Mouse (Mus musculus) embryonic facial prominence, embryonic 10.5 days (tissue): ENCODE measurements at regions not wholly inside any gene's neighbourhood (a gene's known extent, or its start where the extent isn't known, plus 50 kb on each side); places are given as distances from the start of the nearest gene placed in this dataset. TPM values are rescaled to one million over a fixed set of nuclear protein-coding genes. Genes with fewer than 3 reads are reported as not detected.

Experiments used
- DNase-seq: peaks from one replicate; pipeline ENCODE4 v3.0.0-alpha.2; 2017; ENCODE audit warnings: low spot score
- H3K27ac ChIP-seq: fragments of 300-500 bp; sonication (generic); replicated peaks from 2 replicates; pipeline ENCODE4 v1.5.1; 2016; ENCODE audit warnings: mild to moderate bottlenecking
- H3K27me3 ChIP-seq: fragments of 300-500 bp; sonication (generic); replicated peaks from 2 replicates; pipeline ENCODE4 v1.6.1; 2016; ENCODE audit warnings: low read depth, mild to moderate bottlenecking; ENCODE audit not compliant: poor library complexity, severe bottlenecking
- H3K36me3 ChIP-seq: fragments of 300-500 bp; sonication (generic); replicated peaks from 2 replicates; pipeline ENCODE4 v1.6.1; 2016; ENCODE audit warnings: mild to moderate bottlenecking, moderate library complexity
- H3K4me1 ChIP-seq: fragments of 300-500 bp; sonication (generic); 2 replicates; pipeline ENCODE4 v1.6.1; 2016
- H3K4me3 ChIP-seq: fragments of 300-500 bp; sonication (generic); 2 replicates; pipeline ENCODE4 v1.5.1; 2016; ENCODE audit warnings: mild to moderate bottlenecking, moderate library complexity
- H3K9me3 ChIP-seq: fragments of 300-500 bp; sonication (generic); 2 replicates; pipeline ENCODE4 v1.6.1; 2016; ENCODE audit warnings: mild to moderate bottlenecking
- WGBS: fragments of 180-500 bp; shearing (Covaris S2); methylation state at CpG from one replicate; pipeline ENCODE4 v1.1.7; 2016; 5-methylcytosine and 5-hydroxymethylcytosine counted together
- microRNA-seq: library from miRNA; unstranded; fragments of <30 nt; microRNA quantifications from one replicate; pipeline ENCODE4, GENCODE M21; 2017

GRCm38 (mm10) chr3:115509658-115510057 is 205.2 kb downstream of the S1pr1 start:
- H3K27me3 ChIP-seq, result no peaks in the 10 kb centered on the region
- no peak for DNase-seq
- H3K27ac ChIP-seq, result no peak overlapping the region
- no peaks in the 10 kb centered on the region for H3K36me3 ChIP-seq
- H3K9me3 ChIP-seq, result no peaks in the 10 kb centered on the region
- H3K4me1 ChIP-seq, result no peaks in the 10 kb centered on the region
- H3K4me3 ChIP-seq, result no peak overlapping the region
- WGBS, result 93% methylated on average over 4 of the region's 4 CpGs

DNA sequence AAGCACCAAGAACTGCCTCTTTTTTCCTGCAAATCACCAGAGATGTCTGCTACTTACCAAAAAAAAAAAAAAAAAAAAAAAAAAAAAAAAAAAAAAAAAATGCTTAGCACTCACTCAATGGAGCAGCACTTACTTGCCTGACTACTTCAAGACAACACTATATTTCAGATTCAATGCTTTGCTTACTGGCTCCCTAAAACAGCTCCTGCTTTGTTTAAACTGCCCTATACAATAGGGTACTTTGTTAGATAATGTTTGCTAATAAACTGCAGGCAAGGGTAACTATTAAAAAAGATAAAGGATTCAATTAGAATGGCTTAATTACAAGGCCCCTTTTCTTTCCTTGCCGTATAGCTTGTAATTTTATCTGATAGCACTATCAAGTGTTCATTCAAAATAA is 217.5 kb downstream of the S1pr1 start:
- H3K4me1 ChIP-seq, result 0 out of 2 replicates have a peak, but pooled peaks cover 3% of the 10 kb centered on the region
- no peaks in the 10 kb centered on the region for H3K36me3 ChIP-seq
- WGBS, result 39% methylated on average over 1 of the region's 1 CpGs
- H3K9me3 ChIP-seq, result no peaks in the 10 kb centered on the region
- H3K27me3 ChIP-seq, result no peaks in the 10 kb centered on the region
- no peak overlapping the region for H3K4me3 ChIP-seq
- H3K27ac ChIP-seq, result no peak overlapping the region
- DNase-seq, result no peak

GRCm38 (mm10) chr3:115496110-115496509 is 218.8 kb downstream of the S1pr1 start:
- WGBS, result 84% methylated on average over 3 of the region's 3 CpGs
- Histone ChIP-seq H3K27me3 (no peaks in the 10 kb centered on the region), H3K27ac (no peak overlapping the region), H3K36me3 (no peaks in the 10 kb centered on the region), H3K4me3 (no peak overlapping the region), H3K9me3 (no peaks in the 10 kb centered on the region), H3K4me1 (0 out of 2 replicates have a peak, but pooled peaks cover 3% of the 10 kb centered on the region)
- DNase-seq, result no peak

DNA sequence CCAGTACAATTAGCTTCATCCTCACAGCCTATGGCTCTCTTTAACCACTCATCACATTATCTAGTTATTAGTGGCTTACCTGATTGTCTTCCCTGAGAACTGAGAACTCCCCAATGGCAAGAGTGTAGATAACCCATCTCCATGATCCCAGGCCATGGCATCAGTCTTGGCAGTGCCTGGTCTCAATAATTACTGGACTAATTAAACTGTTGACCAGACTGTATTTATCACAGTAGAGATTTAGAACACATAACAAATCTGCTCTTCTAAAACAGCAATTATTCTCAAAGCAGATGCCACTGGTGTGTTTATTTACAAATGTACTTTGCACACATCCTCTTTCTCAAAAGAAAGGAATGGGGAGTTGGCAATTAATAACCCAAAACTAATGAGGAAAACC is 219.2 kb downstream of the S1pr1 start:
- DNase-seq, result no peak
- Histone ChIP-seq H3K4me1 (0 out of 2 replicates have a peak, but pooled peaks cover 3% of the 10 kb centered on the region), H3K4me3 (no peak overlapping the region), H3K27ac (no peak overlapping the region), H3K36me3 (no peaks in the 10 kb centered on the region), H3K9me3 (no peaks in the 10 kb centered on the region), H3K27me3 (no peaks in the 10 kb centered on the region)

- 81% methylated on average over 4 of the region's 4 CpGs for WGBS
- Histone ChIP-seq H3K4me3 (no peak overlapping the region), H3K36me3 (no peaks in the 10 kb centered on the region), H3K4me1 (no peaks in the 10 kb centered on the region), H3K27ac (no peak overlapping the region), H3K27me3 (no peaks in the 10 kb centered on the region), H3K9me3 (no peaks in the 10 kb centered on the region)
- no peak for DNase-seq
Measured at GRCm38 (mm10) chr3:115468980-115469379, 245.9 kb downstream of the S1pr1 start.

GRCm38 (mm10) chr3:115467850-115468249 is 247.0 kb downstream of the S1pr1 start:
- Histone ChIP-seq H3K36me3 (no peaks in the 10 kb centered on the region), H3K27ac (no peak overlapping the region), H3K27me3 (no peaks in the 10 kb centered on the region), H3K4me3 (no peak overlapping the region), H3K4me1 (no peaks in the 10 kb centered on the region), H3K9me3 (no peaks in the 10 kb centered on the region)
- DNase-seq, result no peak
- 35% methylated on average over 2 of the region's 2 CpGs for WGBS

DNA sequence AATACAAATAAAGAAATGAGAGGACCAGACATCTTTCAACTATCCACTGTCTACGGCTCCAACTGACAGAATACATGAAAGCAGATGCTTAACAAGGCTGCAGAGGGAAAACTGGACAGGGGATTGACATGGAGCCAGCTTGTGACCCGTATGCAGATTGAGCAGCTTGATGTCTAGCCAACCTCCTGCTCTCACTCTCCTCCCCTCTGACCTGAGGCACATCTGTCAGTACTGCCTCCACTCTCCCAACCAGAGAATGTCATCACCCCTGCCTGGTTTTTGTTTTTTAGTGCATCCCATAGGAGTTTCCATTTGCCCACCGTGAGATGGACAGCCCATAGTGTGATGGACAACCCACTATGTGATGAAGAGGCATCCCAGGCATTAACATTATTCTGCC is 252.2 kb downstream of the S1pr1 start:
- H3K36me3 ChIP-seq, result no peaks in the 10 kb centered on the region
- WGBS, result 71% methylated on average over 3 of the region's 3 CpGs
- no peaks in the 10 kb centered on the region for H3K27me3 ChIP-seq
- H3K4me3 ChIP-seq, result no peak overlapping the region
- no peaks in the 10 kb centered on the region for H3K4me1 ChIP-seq
- no peaks in the 10 kb centered on the region for H3K9me3 ChIP-seq
- no peak overlapping the region for H3K27ac ChIP-seq
- DNase-seq, result no peak

Small RNA genes lying in the stretch of these regions (microRNA-seq; reads per million reads assigned to microRNA genes)
- gene Gm25347, result not detected
